Mouse (Mus musculus): Measurements from ENCODE around the gene Gdpd1. TPM values are rescaled to one million over a fixed set of nuclear protein-coding genes. Genes with fewer than 3 reads are reported as not detected.

Gdpd1 gene
- polyA plus RNA-seq, 1 experiment from 2014 or later, result 177 TPM

- H3K4me3 ChIP-seq (ENCODE audit: low read depth, low read length), result no peak overlapping the region
- no peak for ATAC-seq
- no peak overlapping the region for H3K9ac ChIP-seq (ENCODE audit: low read depth, low read length)
- H3K4me2 ChIP-seq (ENCODE audit: low read length), result no peak overlapping the region
- peaks cover 21% of the 10 kb centered on the region for H3K4me1 ChIP-seq (ENCODE audit: control insufficient read depth, insufficient read depth, low read length)
- 26% methylated on average over 6 of the region's 6 CpGs for WGBS
- no peaks in the 10 kb centered on the region for H3K36me3 ChIP-seq (ENCODE audit: control insufficient read depth, insufficient read depth, low read length)
- no peak overlapping the region for H3K27ac ChIP-seq (ENCODE audit: low read length)
- no peaks in the 10 kb centered on the region for H3K27me3 ChIP-seq (ENCODE audit: control insufficient read depth, insufficient read depth, low read depth, low read length)
- no peaks in the 10 kb centered on the region for H3K9me3 ChIP-seq (replicated peaks; ENCODE audit: control insufficient read depth, low read length, poor library complexity, severe bottlenecking)
Measured at GRCm38 (mm10) chr11:86995625-86996221, 78.1 kb downstream of the Gdpd1 start.

GRCm38 (mm10) chr11:86994791-86995624, 78.9 kb downstream of the Gdpd1 start:
- Histone ChIP-seq H3K36me3 (ENCODE audit: control insufficient read depth, insufficient read depth, low read length) (no peaks in the 10 kb centered on the region), H3K4me1 (ENCODE audit: control insufficient read depth, insufficient read depth, low read length) (peaks cover 28% of the 10 kb centered on the region), H3K4me2 (ENCODE audit: low read length) (no peak overlapping the region), H3K9me3 (replicated peaks; ENCODE audit: control insufficient read depth, low read length, poor library complexity, severe bottlenecking) (no peaks in the 10 kb centered on the region), H3K27ac (ENCODE audit: low read length) (no peak overlapping the region), H3K27me3 (ENCODE audit: control insufficient read depth, insufficient read depth, low read depth, low read length) (no peaks in the 10 kb centered on the region), H3K9ac (ENCODE audit: low read depth, low read length) (no peak overlapping the region), H3K4me3 (ENCODE audit: low read depth, low read length) (no peak overlapping the region)
- ATAC-seq, result no peak
- 46% methylated on average over 10 of the region's 10 CpGs for WGBS

GRCm38 (mm10) chr11:86994330-86994729, 79.5 kb downstream of the Gdpd1 start:
- H3K9ac ChIP-seq (ENCODE audit: low read depth, low read length), result no peak overlapping the region
- peaks cover 30% of the 10 kb centered on the region for H3K4me1 ChIP-seq (ENCODE audit: control insufficient read depth, insufficient read depth, low read length)
- H3K36me3 ChIP-seq (ENCODE audit: control insufficient read depth, insufficient read depth, low read length), result no peaks in the 10 kb centered on the region
- 16% methylated on average over 6 of the region's 6 CpGs for WGBS
- H3K27me3 ChIP-seq (ENCODE audit: control insufficient read depth, insufficient read depth, low read depth, low read length), result no peaks in the 10 kb centered on the region
- H3K4me3 ChIP-seq (ENCODE audit: low read depth, low read length), result peak overlapping the region; percentile 95; the same call in 1 of the 2 replicates
- no peak overlapping the region for H3K27ac ChIP-seq (ENCODE audit: low read length)
- peak overlapping the region; percentile 93 for H3K4me2 ChIP-seq (ENCODE audit: low read length)
- H3K9me3 ChIP-seq (replicated peaks; ENCODE audit: control insufficient read depth, low read length, poor library complexity, severe bottlenecking), result no peaks in the 10 kb centered on the region
- ATAC-seq, result no peak

- H3K36me3 ChIP-seq (ENCODE audit: control insufficient read depth, insufficient read depth, low read length), result no peaks in the 10 kb centered on the region
- H3K27ac ChIP-seq (ENCODE audit: low read length), result peak within 1 kb of the TSS; percentile 86
- peak; percentile 99 for ATAC-seq
- WGBS, result under 1% methylated on average over 93 of the region's 96 CpGs
- H3K27me3 ChIP-seq (ENCODE audit: control insufficient read depth, insufficient read depth, low read depth, low read length), result no peaks in the 10 kb centered on the region
- H3K9me3 ChIP-seq (replicated peaks; ENCODE audit: control insufficient read depth, low read length, poor library complexity, severe bottlenecking), result no peaks in the 10 kb centered on the region
- H3K9ac ChIP-seq (ENCODE audit: low read depth, low read length), result peak within 1 kb of the TSS; percentile 82
- peaks cover 33% of the 10 kb centered on the region for H3K4me1 ChIP-seq (ENCODE audit: control insufficient read depth, insufficient read depth, low read length)
- H3K4me3 ChIP-seq (ENCODE audit: low read depth, low read length), result peak within 1 kb of the TSS; percentile 95
- H3K4me2 ChIP-seq (ENCODE audit: low read length), result peak within 1 kb of the TSS; percentile 93
Measured at GRCm38 (mm10) chr11:86993041-86994037, 80.5 kb downstream of the Gdpd1 start, which contains the start of gene Ypel2. Gene Ypel2 (minus strand): TSS chr11:86993707.

GRCm38 (mm10) chr11:86992461-86992988, 81.3 kb downstream of the Gdpd1 start:
- peaks cover 36% of the 10 kb centered on the region for H3K4me1 ChIP-seq (ENCODE audit: control insufficient read depth, insufficient read depth, low read length)
- H3K4me2 ChIP-seq (ENCODE audit: low read length), result peak overlapping the region; percentile 93
- H3K27me3 ChIP-seq (ENCODE audit: control insufficient read depth, insufficient read depth, low read depth, low read length), result no peaks in the 10 kb centered on the region
- peak overlapping the region; percentile 86; the same call in 1 of the 2 replicates for H3K27ac ChIP-seq (ENCODE audit: low read length)
- ATAC-seq, result no peak
- H3K9me3 ChIP-seq (replicated peaks; ENCODE audit: control insufficient read depth, low read length, poor library complexity, severe bottlenecking), result no peaks in the 10 kb centered on the region
- H3K36me3 ChIP-seq (ENCODE audit: control insufficient read depth, insufficient read depth, low read length), result no peaks in the 10 kb centered on the region
- H3K4me3 ChIP-seq (ENCODE audit: low read depth, low read length), result peak overlapping the region; percentile 95
- peak overlapping the region; percentile 82 for H3K9ac ChIP-seq (ENCODE audit: low read depth, low read length)
- WGBS, result under 1% methylated on average over 13 of the region's 13 CpGs

GRCm38 (mm10) chr11:86991241-86991640, 82.6 kb downstream of the Gdpd1 start:
- H3K27ac ChIP-seq (ENCODE audit: low read length), result no peak overlapping the region
- no peak overlapping the region for H3K4me3 ChIP-seq (ENCODE audit: low read depth, low read length)
- WGBS, result 92% methylated on average over 4 of the region's 4 CpGs
- H3K4me1 ChIP-seq (ENCODE audit: control insufficient read depth, insufficient read depth, low read length), result peaks cover 36% of the 10 kb centered on the region
- H3K27me3 ChIP-seq (ENCODE audit: control insufficient read depth, insufficient read depth, low read depth, low read length), result no peaks in the 10 kb centered on the region
- H3K9me3 ChIP-seq (replicated peaks; ENCODE audit: control insufficient read depth, low read length, poor library complexity, severe bottlenecking), result no peaks in the 10 kb centered on the region
- no peak for ATAC-seq
- peak overlapping the region; percentile 93 for H3K4me2 ChIP-seq (ENCODE audit: low read length)
- no peak overlapping the region for H3K9ac ChIP-seq (ENCODE audit: low read depth, low read length)
- H3K36me3 ChIP-seq (ENCODE audit: control insufficient read depth, insufficient read depth, low read length), result no peaks in the 10 kb centered on the region

- H3K4me2 ChIP-seq (ENCODE audit: low read length), result peak overlapping the region; percentile 40
- peak overlapping the region; percentile 1; the same call in 1 of the 2 replicates for H3K9ac ChIP-seq (ENCODE audit: low read depth, low read length)
- no peak for ATAC-seq
- H3K9me3 ChIP-seq (replicated peaks; ENCODE audit: control insufficient read depth, low read length, poor library complexity, severe bottlenecking), result no peaks in the 10 kb centered on the region
- H3K4me3 ChIP-seq (ENCODE audit: low read depth, low read length), result peak overlapping the region; percentile 0; the same call in 1 of the 2 replicates
- no peaks in the 10 kb centered on the region for H3K36me3 ChIP-seq (ENCODE audit: control insufficient read depth, insufficient read depth, low read length)
- WGBS, result 9% methylated on average over 3 of the region's 3 CpGs
- H3K27me3 ChIP-seq (ENCODE audit: control insufficient read depth, insufficient read depth, low read depth, low read length), result no peaks in the 10 kb centered on the region
- peak overlapping the region; percentile 38 for H3K27ac ChIP-seq (ENCODE audit: low read length)
- peaks cover 36% of the 10 kb centered on the region for H3K4me1 ChIP-seq (ENCODE audit: control insufficient read depth, insufficient read depth, low read length)
Measured at GRCm38 (mm10) chr11:86990309-86990708, 83.6 kb downstream of the Gdpd1 start.

- WGBS, result 74% methylated on average over 3 of the region's 3 CpGs
- peaks cover 8% of the 10 kb centered on the region for H3K4me1 ChIP-seq (ENCODE audit: control insufficient read depth, insufficient read depth, low read length)
- H3K27me3 ChIP-seq (ENCODE audit: control insufficient read depth, insufficient read depth, low read depth, low read length), result no peaks in the 10 kb centered on the region
- H3K9me3 ChIP-seq (replicated peaks; ENCODE audit: control insufficient read depth, low read length, poor library complexity, severe bottlenecking), result no peaks in the 10 kb centered on the region
- H3K9ac ChIP-seq (ENCODE audit: low read depth, low read length), result no peak overlapping the region
- H3K36me3 ChIP-seq (ENCODE audit: control insufficient read depth, insufficient read depth, low read length), result no peaks in the 10 kb centered on the region
- H3K27ac ChIP-seq (ENCODE audit: low read length), result no peak overlapping the region
- ATAC-seq, result no peak
- no peak overlapping the region for H3K4me2 ChIP-seq (ENCODE audit: low read length)
- no peak overlapping the region for H3K4me3 ChIP-seq (ENCODE audit: low read depth, low read length)
Measured at GRCm38 (mm10) chr11:86984990-86985389, 88.9 kb downstream of the Gdpd1 start.

Data from midbrain, embryonic 16.5 days (tissue).